Mouse (Mus musculus) heart, embryonic 14.5 days (tissue): ENCODE results near the gene Ccnf. TPM values are rescaled to one million over a fixed set of nuclear protein-coding genes. Genes with fewer than 3 reads are reported as not detected.
A peak's percentile ranks its signal among the peaks of the same experiment; 100 is the strongest.

ENCODE experiments used
- ATAC-seq: fragments of 200-750 bp; cut with Nextera tagmentation; 2 replicates; pipeline ENCODE4 v1.8.0; 2017; ENCODE audit warnings: low read depth, moderate TSS enrichment; ENCODE audit not compliant: insufficient number of reproducible peaks, insufficient read depth, low FRiP score
- H3K27ac ChIP-seq, 2 experiments: fragments of 200-500 bp in 1 of 2; fragments of 300-500 bp in 1 of 2; sonication (generic) in 1 of 2; replicated peaks in 1 of 2; 2 replicates each; pipeline ENCODE4 v1.5.1; 2012 to 2014; ENCODE audit warnings: low read depth in 2 of 2, low read length in 2 of 2, control low read depth in 1 of 2, mild to moderate bottlenecking in 1 of 2, mixed read lengths in 1 of 2; ENCODE audit not compliant: control insufficient read depth in 1 of 2, insufficient read depth in 1 of 2
- H3K27me3 ChIP-seq: fragments of 300-500 bp; sonication (generic); 2 replicates; pipeline ENCODE4 v1.6.1; 2014; ENCODE audit warnings: mild to moderate bottlenecking, low read length, control low read depth; ENCODE audit not compliant: control insufficient read depth, insufficient read depth
- H3K36me3 ChIP-seq: fragments of 300-500 bp; sonication (generic); 2 replicates; pipeline ENCODE4 v1.6.1; 2014; ENCODE audit warnings: mild to moderate bottlenecking, control low read depth, low read length, mixed read lengths; ENCODE audit not compliant: control insufficient read depth, insufficient read depth
- H3K4me1 ChIP-seq, 2 experiments: fragments of 200-500 bp in 1 of 2; fragments of 300-500 bp in 1 of 2; sonication (generic) in 1 of 2; 2 replicates each; pipeline ENCODE4 v1.6.1; 2012 to 2014; ENCODE audit warnings: low read length in 2 of 2, control low read depth in 1 of 2, mixed read lengths in 1 of 2; ENCODE audit not compliant: control insufficient read depth in 2 of 2, insufficient read depth in 2 of 2
- H3K4me2 ChIP-seq: fragments of 300-500 bp; sonication (generic); 2 replicates; pipeline ENCODE4 v1.6.1; 2014; ENCODE audit warnings: mild to moderate bottlenecking, low read length
- H3K4me3 ChIP-seq, 2 experiments: fragments of 200-500 bp in 1 of 2; fragments of 300-500 bp in 1 of 2; sonication (generic) in 1 of 2; 2 replicates each; pipeline ENCODE4 v1.5.1; 2012 to 2014; ENCODE audit warnings: low read length in 2 of 2, mild to moderate bottlenecking in 2 of 2, control low read depth in 1 of 2, low read depth in 1 of 2, moderate library complexity in 1 of 2; ENCODE audit not compliant: control insufficient read depth in 1 of 2, insufficient read depth in 1 of 2
- H3K9ac ChIP-seq: fragments of 300-500 bp; sonication (generic); 2 replicates; pipeline ENCODE4 v1.6.1; 2014; ENCODE audit warnings: mild to moderate bottlenecking, low read length
- H3K9me3 ChIP-seq: fragments of 300-500 bp; sonication (generic); 2 replicates; pipeline ENCODE4 v1.6.1; 2016; ENCODE audit warnings: low read length, control low read depth; ENCODE audit not compliant: control insufficient read depth
- WGBS: fragments of 180-500 bp; shearing (Covaris S2); extraction: QIAGEN DNeasy Blood & Tissue Kit; methylation state at CpG from one replicate; pipeline ENCODE4 v1.1.7; 2014; 5-methylcytosine and 5-hydroxymethylcytosine counted together
- polyA plus RNA-seq: library from polyadenylated mRNA; unstranded; fragments of >200 nt; fragmentation: Nextera tagmentation; extraction: Ambion mirVana; gene quantifications from 2 replicates; pipeline ENCODE4 v1.2.1, GENCODE M21; 2014

Gene Ccnf
- polyA plus RNA-seq, 1 experiment from 2014 or later = 29.1 TPM

GRCm38 (mm10) chr17:24279907-24280306, 28.6 kb upstream of the Ccnf start:
- H3K4me1 ChIP-seq = peaks cover 0 to 4% of the 10 kb centered on the region in 2 experiments; a peak in 1 of 4 replicates
- no peak overlapping the region for H3K27ac ChIP-seq
- no peak overlapping the region for H3K4me2 ChIP-seq
- ATAC-seq = no peak
- H3K36me3 ChIP-seq = no peaks in the 10 kb centered on the region
- no peak overlapping the region for H3K9ac ChIP-seq
- H3K27me3 ChIP-seq = no peaks in the 10 kb centered on the region
- WGBS = 68% methylated on average over 4 of the region's 4 CpGs
- H3K4me3 ChIP-seq = no peak overlapping the region
- H3K9me3 ChIP-seq = 0 out of 2 replicates have a peak, but pooled peaks cover 8% of the 10 kb centered on the region

- no peak for ATAC-seq
- Histone ChIP-seq H3K4me2 (no peak overlapping the region), H3K4me1 (no peaks in the 10 kb centered on the region), H3K27ac (no peak overlapping the region), H3K4me3 (no peak overlapping the region), H3K36me3 (no peaks in the 10 kb centered on the region), H3K9ac (no peak overlapping the region), H3K9me3 (0 out of 2 replicates have a peak, but pooled peaks cover 3% of the 10 kb centered on the region), H3K27me3 (no peaks in the 10 kb centered on the region; the same call in 1 of the 2 replicates)
- 76% methylated on average over 1 of the region's 1 CpGs for WGBS
Observed at GRCm38 (mm10) chr17:24267133-24267532, 15.8 kb upstream of the Ccnf start.

- no peak for ATAC-seq
- Histone ChIP-seq H3K27me3 (no peaks in the 10 kb centered on the region; the same call in 1 of the 2 replicates), H3K9ac (no peak overlapping the region), H3K27ac (no peak overlapping the region), H3K4me2 (no peak overlapping the region), H3K4me1 (no peaks in the 10 kb centered on the region), H3K36me3 (no peaks in the 10 kb centered on the region), H3K9me3 (0 out of 2 replicates have a peak, but pooled peaks cover 3% of the 10 kb centered on the region), H3K4me3 (no peak overlapping the region)
- 61% methylated on average over 2 of the region's 2 CpGs for WGBS
Observed at GRCm38 (mm10) chr17:24264766-24265165, 13.5 kb upstream of the Ccnf start.

GRCm38 (mm10) chr17:24260516-24260915, 9.2 kb upstream of the Ccnf start:
- Histone ChIP-seq H3K27me3 (no peaks in the 10 kb centered on the region), H3K9ac (no peak overlapping the region), H3K9me3 (0 out of 2 replicates have a peak, but pooled peaks cover 3% of the 10 kb centered on the region), H3K27ac (no peak overlapping the region), H3K36me3 (no peaks in the 10 kb centered on the region), H3K4me1 (no peaks in the 10 kb centered on the region), H3K4me2 (no peak overlapping the region), H3K4me3 (no peak overlapping the region)
- 68% methylated on average over 4 of the region's 4 CpGs for WGBS
- ATAC-seq = no peak

- Histone ChIP-seq H3K4me3 (no peak overlapping the region), H3K9ac (no peak overlapping the region), H3K9me3 (0 out of 2 replicates have a peak, but pooled peaks cover 3% of the 10 kb centered on the region), H3K4me1 (no peaks in the 10 kb centered on the region), H3K4me2 (no peak overlapping the region), H3K36me3 (no peaks in the 10 kb centered on the region), H3K27ac (no peak overlapping the region), H3K27me3 (no peaks in the 10 kb centered on the region)
- ATAC-seq = no peak
- 68% methylated on average over 5 of the region's 5 CpGs for WGBS
Observed at GRCm38 (mm10) chr17:24259702-24260101, 8.4 kb upstream of the Ccnf start.

- no peak for ATAC-seq
- Histone ChIP-seq H3K4me2 (no peak overlapping the region), H3K4me3 (no peak overlapping the region), H3K9me3 (0 out of 2 replicates have a peak, but pooled peaks cover 2% of the 10 kb centered on the region), H3K4me1 (no peaks in the 10 kb centered on the region), H3K36me3 (no peaks in the 10 kb centered on the region), H3K27ac (no peak overlapping the region), H3K27me3 (no peaks in the 10 kb centered on the region), H3K9ac (no peak overlapping the region)
- WGBS = 70% methylated on average over 4 of the region's 4 CpGs
Observed at GRCm38 (mm10) chr17:24258981-24259380, 7.7 kb upstream of the Ccnf start.

- Histone ChIP-seq H3K4me2 (no peak overlapping the region), H3K36me3 (peaks cover 19% of the 10 kb centered on the region), H3K4me1 (peaks cover 0 to 16% of the 10 kb centered on the region in 2 experiments; a peak in 2 of 4 replicates), H3K9me3 (no peaks in the 10 kb centered on the region), H3K4me3 (no peak overlapping the region; a peak in 1 of 4 replicates), H3K9ac (no peak overlapping the region), H3K27ac (no peak overlapping the region), H3K27me3 (no peaks in the 10 kb centered on the region)
- no peak for ATAC-seq
- 93% methylated on average over 2 of the region's 2 CpGs for WGBS
Observed at GRCm38 (mm10) chr17:24252329-24252728, 1.0 kb upstream of the Ccnf start.

GRCm38 (mm10) chr17:24250988-24251319, 330 bp downstream of the Ccnf start:
- H3K4me3 ChIP-seq = peak overlapping the region; percentile 78 to 85
- H3K9ac ChIP-seq = peak overlapping the region; percentile 90
- no peaks in the 10 kb centered on the region for H3K9me3 ChIP-seq
- H3K36me3 ChIP-seq = peaks cover 32% of the 10 kb centered on the region
- peaks cover 0 to 16% of the 10 kb centered on the region in 2 experiments; a peak in 2 of 4 replicates for H3K4me1 ChIP-seq
- no peaks in the 10 kb centered on the region for H3K27me3 ChIP-seq
- WGBS = under 1% methylated on average over 32 of the region's 32 CpGs
- H3K27ac ChIP-seq = peak overlapping the region; percentile 26 to 55; a peak in 2 of 4 replicates
- peak overlapping the region; percentile 83 for H3K4me2 ChIP-seq
- no peak for ATAC-seq
